Mouse (Mus musculus): ENCODE results near the gene Akt2.

Gene Akt2

GRCm38 (mm10) chr7:27591266-27592216 lies at the start of gene Akt2:
TSS of gene Akt2 (plus strand) at chr7:27591552.
- peak; percentile 94 for DNase-seq (ENCODE audit: low spot score)

GRCm38 (mm10) chr7:27541922-27542321 lies 49.4 kb upstream of the Akt2 start:
- DNase-seq (ENCODE audit: low spot score): no peak

GRCm38 (mm10) chr7:27542392-27543033 lies 48.8 kb upstream of the Akt2 start:
- peak; percentile 86 for DNase-seq (ENCODE audit: low spot score)

GRCm38 (mm10) chr7:27543065-27543464 lies 48.3 kb upstream of the Akt2 start:
- no peak for DNase-seq (ENCODE audit: low spot score)

GRCm38 (mm10) chr7:27543851-27544250 lies 47.5 kb upstream of the Akt2 start:
- no peak for DNase-seq (ENCODE audit: low spot score)

- DNase-seq (ENCODE audit: low spot score): peak; percentile 91
Measured at GRCm38 (mm10) chr7:27544675-27545370, 46.5 kb upstream of the Akt2 start.

- DNase-seq (ENCODE audit: low spot score): no peak
Measured at GRCm38 (mm10) chr7:27549597-27549996, 41.8 kb upstream of the Akt2 start.

GRCm38 (mm10) chr7:27552070-27552469 lies 39.3 kb upstream of the Akt2 start:
- DNase-seq (ENCODE audit: low spot score): no peak

- DNase-seq (ENCODE audit: low spot score): peak; percentile 98
Measured at GRCm38 (mm10) chr7:27552931-27553513, 38.3 kb upstream of the Akt2 start, which contains the start of the genes Pld3 and 2310022A10Rik. TSS of gene Pld3 (minus strand) at chr7:27553218. TSS of gene 2310022A10Rik (plus strand) at chr7:27553233.

- no peak for DNase-seq (ENCODE audit: low spot score)
Measured at GRCm38 (mm10) chr7:27560291-27560887, 31.0 kb upstream of the Akt2 start.

- DNase-seq (ENCODE audit: low spot score): no peak
Measured at GRCm38 (mm10) chr7:27560978-27561377, 30.4 kb upstream of the Akt2 start.

- DNase-seq (ENCODE audit: low spot score): no peak
Measured at GRCm38 (mm10) chr7:27569580-27570224, 21.6 kb upstream of the Akt2 start.

GRCm38 (mm10) chr7:27572133-27572532 lies 19.2 kb upstream of the Akt2 start:
- DNase-seq (ENCODE audit: low spot score): no peak

- DNase-seq (ENCODE audit: low spot score): no peak
Measured at GRCm38 (mm10) chr7:27574124-27574880, 17.1 kb upstream of the Akt2 start.

GRCm38 (mm10) chr7:27576914-27577313 lies 14.4 kb upstream of the Akt2 start:
- peak; percentile 52 for DNase-seq (ENCODE audit: low spot score)

- no peak for DNase-seq (ENCODE audit: low spot score)
Measured at GRCm38 (mm10) chr7:27577589-27577988, 13.8 kb upstream of the Akt2 start.

GRCm38 (mm10) chr7:27578465-27578864 lies 12.9 kb upstream of the Akt2 start:
- DNase-seq (ENCODE audit: low spot score): no peak

GRCm38 (mm10) chr7:27580380-27581174 lies 10.8 kb upstream of the Akt2 start:
- DNase-seq (ENCODE audit: low spot score): no peak

GRCm38 (mm10) chr7:27586861-27587260 lies 4.5 kb upstream of the Akt2 start:
- no peak for DNase-seq (ENCODE audit: low spot score)
